Mouse (Mus musculus): ENCODE measurements around the gene Stab2.

DNA sequence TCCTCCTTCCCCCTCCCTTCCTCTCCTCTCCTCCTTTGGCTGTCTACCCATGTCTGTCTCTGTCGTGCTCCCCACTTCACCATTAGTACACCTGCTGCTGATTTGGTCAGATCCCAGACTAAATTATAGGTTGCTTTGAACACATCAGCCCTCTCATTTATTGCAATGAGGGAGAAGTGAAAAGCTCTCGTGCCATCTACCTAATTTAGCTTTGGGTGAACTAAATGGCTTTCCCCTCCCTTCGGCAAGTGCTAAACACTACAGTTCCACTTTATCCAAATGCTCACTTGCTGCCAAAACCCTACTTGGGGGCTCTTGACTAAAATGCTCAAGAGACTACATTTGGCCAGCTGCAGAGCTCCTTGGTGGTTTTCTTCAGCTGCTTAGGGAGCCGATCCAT, 171.0 kb downstream of the Stab2 start:
- TF ChIP-seq ZC3H11A (IDR thresholded peaks at IDR 0.05; ENCODE audit: borderline replicate concordance, low read depth, low read length) (no peak), MAFK (IDR thresholded peaks at IDR 0.05; ENCODE audit: insufficient read depth, low read depth, low read length) (no peak)
